Mouse (Mus musculus): ENCODE data around the gene Adarb1.

The Adarb1 gene

DNA sequence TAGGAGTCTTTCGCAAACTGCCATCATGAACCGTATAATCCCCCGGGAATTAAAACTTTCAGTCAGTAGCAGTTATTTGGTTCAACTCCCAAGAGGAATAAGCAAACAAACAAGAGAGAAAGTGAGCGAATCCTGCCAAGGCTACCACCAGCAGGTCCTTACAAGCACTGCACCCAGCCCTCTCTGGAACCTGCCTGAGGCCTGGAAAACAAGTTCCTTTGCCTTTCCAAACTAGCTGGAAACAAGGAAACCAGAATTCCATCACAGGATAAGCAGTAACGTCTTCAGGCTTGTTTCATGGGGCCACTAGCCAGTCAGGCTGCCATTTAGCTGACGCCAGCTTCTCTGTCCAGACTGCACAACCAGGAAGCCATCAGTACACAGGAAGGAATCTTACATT is 37.4 kb downstream of the Adarb1 start:
- no peak for DNase-seq

DNA sequence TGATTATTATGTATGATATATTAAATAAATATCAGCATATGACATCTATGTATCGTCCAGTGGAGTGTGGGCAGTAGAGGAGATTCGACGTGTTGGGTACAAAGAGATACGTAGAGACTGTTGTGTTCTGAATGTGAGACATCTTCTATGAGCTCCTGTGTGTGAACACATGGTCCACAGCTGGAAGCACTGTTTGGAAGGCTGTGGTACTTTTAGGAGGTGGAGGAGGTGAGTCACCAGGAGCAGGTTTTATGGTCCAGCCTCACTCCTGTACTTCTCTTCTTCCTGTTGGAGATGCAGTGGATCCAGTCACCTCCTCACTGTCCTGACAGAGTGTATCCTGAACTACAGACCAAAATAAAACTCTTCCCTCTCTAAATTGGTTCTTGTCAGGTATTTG is 38.9 kb downstream of the Adarb1 start:
- no peak for DNase-seq

DNA sequence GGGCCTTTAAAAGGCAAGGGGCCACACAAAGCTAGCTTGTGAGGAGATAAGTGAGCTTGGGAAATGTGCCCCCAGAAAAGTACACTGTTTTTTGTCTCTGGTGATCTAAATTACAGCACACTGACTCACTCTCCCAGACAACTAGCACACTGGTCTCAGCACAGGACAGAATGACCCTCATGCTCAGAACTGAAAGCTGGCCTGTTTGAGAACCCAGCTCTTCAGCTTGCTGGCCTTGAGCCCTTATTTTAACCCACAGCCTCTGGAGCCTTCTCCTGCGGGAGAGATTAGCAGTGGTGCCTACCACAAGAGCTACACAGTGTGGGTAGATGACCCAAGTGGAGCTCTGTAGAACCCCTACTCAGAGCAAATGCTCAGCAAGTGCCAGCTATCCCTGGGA is 42.0 kb downstream of the Adarb1 start:
- DNase-seq = no peak

DNA sequence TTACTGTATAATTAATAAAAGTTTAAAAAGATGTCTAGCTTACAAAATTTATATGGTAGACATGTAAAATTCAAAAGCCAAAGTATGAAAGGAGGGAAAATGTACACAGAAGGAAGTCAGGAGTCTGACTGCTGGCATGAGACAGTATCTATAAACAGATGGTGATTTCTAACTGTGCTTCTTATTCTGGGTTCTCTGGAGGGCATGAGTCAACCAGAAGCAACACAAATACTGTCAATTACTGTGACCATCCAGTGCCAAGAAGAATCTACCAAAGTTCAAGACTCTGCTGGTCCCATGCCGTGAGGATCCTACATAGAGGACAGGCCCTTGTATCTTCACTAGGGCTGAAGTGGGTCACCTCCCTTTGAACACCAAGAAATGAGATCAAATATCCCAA is 43.1 kb downstream of the Adarb1 start:
- no peak for DNase-seq

DNA sequence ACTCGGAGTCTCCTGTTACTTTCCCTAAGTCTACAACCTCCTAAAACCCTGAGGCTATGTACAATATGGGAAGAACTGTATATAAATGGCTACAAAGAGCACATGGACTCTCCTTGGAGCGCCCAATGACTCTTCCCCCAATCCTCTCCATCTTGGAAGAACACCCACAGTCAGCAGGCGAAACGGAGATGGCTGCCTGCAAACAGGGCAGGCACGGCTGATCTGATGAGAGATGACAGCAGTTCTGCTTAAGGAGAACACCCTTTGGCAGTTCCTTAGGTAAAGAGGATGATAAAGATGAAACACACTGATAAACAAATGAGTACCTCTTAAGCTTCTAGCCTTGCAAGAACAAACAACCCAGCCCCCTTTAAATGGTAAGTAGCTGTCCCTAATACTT is 43.7 kb downstream of the Adarb1 start:
- no peak for DNase-seq

DNA sequence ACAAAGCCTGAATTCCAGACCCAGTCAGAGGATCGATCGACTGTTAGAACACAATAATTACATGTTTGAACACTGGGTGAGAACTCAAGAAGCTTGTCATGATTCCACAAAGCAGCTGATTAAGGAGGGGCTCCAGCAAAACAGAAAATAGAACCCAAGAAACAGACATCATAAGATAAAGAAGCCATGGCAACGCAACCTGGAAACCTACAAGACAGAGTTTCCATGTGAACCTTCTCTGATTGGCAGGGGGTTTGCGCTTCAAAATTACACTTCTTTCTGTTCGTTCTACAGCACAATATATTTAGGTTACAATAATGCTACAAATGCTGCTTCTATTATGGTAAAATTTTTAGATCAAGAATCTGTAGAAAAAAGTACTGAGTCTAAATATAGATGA is 47.9 kb downstream of the Adarb1 start:
- DNase-seq = no peak

DNA sequence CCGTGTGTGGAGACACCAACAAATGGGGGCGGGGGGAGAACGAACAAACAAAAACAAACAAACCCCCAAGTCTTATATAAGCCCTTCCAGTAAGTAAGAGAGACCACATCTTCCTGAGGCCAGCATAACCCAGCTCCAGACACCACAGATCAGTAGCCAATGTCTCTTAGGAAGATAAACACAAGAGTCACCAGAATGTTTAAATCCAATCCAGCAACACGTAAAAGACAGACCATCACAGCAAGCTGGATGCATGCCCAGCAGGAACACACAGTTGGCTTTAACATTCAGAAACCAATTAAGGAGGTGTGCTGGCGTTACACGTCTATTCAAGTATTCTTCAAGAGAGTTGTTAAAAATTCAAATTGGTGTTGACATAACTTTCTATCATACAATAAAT is 50.1 kb downstream of the Adarb1 start:
- DNase-seq = no peak

DNA sequence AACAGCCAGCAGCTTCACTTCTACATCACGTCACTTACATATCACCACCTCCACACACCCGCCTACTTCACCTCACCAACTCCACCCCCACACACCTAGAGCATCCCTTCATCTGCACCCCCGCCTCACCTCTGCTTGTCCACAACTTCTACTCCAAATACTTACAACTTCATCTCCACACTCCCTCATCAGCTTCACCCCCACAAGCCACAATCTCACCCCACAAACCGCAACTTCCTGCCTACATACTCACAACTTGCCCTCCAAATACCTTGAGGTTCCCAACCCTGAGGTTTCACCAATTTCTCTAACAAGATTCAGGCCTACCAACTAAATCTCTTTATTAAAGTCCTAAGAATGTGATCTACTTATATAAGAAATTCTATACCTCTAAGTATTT is 51.1 kb downstream of the Adarb1 start:
- DNase-seq = no peak

DNA sequence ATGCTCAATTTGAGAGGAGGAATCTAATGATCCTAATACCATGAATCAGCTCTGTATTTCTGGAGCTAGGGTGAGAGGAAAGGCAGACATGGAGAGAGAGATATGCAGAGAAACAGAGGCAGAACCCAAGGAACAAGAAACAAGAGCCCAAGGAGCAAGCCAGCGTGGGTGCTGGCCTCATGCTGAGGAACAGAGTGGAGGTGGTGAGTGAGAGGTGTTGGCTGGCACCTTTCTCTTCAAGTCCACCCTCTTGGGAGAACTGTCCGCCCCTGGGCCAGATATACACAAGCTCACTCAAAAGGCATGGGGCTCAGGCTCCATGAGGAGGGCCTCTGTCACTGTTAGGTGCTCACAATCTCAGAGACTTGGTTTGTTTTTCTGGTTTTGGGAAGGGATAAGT is 52.9 kb downstream of the Adarb1 start:
- no peak for DNase-seq

DNA sequence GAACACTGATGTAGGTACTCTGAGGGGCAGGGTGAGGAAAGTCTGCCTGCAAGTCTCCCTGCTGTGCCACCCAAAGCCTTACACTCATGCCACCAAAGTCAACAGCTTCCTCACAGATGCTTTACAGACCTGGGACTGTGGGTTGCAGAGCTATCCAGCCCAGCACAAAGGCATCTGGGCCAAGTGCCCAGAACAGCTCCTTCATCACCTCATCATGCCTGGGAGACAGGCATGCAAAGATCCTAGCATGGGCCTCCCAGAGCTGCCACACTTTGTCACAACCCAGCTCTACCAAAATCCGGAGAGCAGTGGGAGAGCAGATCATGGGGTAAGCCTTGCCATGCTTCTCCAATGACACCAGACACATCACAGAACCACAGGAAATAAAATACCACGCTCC is 57.6 kb downstream of the Adarb1 start:
- peak; percentile 19 for DNase-seq

DNA sequence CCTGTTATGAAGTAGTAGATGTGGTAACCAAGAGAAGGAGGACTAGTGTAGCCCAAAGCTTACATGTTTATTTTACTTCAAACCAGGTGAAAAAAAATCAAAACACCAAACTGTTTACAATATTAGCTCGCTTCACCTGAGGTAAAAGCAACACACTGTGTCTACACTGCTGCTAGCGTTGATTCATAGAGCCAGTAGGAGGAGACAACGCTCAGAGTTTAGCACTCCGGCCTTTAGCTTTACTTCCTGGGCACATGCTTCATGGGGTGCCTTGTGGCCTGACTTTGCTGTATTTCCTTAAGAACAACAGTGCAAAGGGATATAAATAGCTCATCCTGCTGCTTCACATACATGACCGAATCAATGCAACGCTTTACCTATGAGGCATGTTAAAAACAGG is 60.1 kb downstream of the Adarb1 start:
- DNase-seq = no peak

DNA sequence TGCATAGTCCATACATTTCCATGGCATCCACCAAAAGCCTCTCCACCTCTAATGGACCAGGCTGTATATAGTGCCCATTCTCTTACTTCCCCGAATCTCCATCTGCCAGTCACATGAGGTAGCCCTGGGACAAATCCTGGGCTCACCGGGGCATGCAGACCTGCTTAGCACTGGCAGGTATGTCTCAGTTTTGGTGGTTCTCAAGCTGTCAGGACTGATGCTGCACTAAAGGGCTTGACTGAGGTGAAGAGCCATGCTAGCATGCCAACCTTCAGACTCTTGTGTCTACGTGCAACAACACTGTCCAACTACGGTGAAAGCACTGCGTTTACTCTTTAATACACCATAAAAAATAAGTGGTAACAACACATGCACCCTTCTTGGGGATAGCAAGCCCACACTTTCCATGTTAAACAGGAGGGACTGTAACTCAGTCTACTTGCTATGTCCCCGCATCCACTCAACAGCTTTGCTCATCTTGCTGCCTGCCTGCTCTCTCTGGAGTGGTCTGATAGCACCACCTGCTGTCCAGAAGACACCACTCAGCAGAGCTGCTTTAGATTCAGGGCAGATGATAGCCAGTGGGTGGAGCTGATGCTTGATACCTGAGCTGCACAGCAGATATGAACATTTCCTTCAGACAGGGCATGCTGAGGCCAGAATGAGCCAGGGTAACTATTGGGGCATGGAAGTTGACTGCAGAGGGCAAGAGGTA is 64.9 kb downstream of the Adarb1 start:
- DNase-seq = peak; percentile 74

DNA sequence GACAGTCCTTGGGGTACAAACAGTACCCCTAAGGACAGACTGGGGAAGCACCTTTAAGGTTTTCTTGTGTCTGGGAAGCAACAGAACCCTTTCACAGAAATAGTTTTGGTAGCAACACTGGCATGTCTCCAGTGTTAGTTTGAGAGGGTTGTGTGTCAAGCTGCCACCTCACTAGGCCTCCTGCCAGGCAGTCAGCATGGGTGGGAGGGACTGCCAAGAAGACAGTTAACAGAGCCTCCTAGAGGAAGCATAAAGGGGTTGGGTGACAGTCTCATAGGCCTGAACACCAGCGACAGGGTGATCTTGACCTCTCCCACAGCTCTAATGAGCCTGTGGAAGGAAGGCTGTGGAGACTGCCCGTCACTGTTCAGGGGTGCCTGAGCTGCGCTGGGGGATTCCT is 75.2 kb downstream of the Adarb1 start:
- DNase-seq = peak; percentile 22

DNA sequence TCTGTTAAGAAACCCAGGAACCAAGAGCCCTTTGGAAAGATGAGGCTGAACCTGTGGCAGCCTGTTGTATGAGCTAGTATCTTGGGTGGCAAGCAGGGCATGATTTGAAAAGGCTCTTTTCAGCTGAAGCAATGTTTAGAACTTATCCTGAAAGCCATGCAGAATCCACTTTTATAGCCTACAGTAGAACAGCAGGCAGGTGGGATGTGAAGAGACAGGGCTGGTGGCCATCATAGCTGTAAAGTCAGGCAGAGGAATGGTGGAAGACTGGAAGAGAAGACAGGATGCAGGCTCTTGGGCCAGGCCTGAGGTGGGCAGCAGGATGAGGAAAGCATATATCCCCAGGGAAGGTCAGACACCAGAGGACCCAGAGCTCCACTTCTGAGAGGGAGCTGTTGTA is 76.4 kb downstream of the Adarb1 start:
- DNase-seq = no peak

DNA sequence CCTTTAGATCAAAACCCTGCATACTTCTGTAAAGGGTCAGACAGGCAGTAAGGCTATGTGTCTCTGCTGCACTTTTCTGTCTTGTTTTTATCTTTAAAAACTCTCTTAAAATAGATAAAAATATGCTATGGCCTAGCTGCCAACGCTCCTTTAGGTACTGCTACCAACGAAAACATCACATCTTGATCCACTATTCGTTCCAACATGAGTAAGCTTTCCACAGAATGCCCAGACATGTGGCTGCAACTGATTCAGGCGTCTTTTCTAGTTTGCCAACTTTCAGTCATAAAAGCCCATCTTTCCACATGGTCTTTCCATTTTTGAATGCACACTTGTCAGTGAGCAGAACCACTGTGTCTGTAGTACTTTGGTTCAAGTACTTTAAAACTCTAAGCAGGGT is 77.0 kb downstream of the Adarb1 start:
- no peak for DNase-seq

DNA sequence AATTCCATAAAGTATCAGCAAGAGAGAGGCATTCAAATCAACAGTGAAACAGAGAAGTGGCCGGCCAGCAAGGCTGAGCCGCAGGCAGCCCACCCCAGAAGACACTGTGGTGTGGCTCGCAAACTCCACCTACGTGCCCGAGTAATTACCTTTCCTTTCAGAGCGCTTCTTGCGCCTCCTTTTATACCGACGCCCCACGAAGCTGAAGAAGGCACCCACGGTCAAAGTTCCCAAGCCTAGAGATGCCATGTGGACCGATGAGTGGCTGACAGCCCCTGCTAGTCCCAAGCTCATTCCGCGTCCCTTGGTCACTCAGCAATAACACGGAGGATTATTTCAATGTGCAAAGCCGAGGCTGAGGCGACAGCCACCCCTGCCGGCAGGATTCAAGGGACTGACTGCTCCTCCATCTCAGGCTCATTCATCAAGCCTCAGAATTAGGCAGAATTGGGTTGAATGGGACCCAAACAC is 78.2 kb downstream of the Adarb1 start:
- no peak for DNase-seq

DNA sequence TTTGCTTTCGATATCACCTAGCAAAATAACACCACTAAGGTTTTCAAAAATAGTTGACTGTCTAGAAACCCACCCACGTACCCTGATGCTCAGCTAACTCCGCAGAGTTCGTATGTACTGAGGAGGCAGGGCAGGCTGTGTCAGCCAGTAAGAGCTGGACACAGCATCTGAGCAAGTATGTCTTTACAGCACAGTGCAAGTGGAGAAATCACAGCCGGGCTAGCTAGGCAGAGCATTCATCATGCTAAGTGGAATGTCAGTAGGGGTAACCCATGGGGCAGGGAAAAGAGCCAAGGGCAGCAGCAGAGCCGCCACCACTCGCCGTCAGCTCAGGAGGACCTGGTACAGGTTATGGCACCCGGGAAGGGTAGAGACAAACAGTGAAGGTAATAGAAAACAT is 84.6 kb downstream of the Adarb1 start:
- DNase-seq = no peak

DNA sequence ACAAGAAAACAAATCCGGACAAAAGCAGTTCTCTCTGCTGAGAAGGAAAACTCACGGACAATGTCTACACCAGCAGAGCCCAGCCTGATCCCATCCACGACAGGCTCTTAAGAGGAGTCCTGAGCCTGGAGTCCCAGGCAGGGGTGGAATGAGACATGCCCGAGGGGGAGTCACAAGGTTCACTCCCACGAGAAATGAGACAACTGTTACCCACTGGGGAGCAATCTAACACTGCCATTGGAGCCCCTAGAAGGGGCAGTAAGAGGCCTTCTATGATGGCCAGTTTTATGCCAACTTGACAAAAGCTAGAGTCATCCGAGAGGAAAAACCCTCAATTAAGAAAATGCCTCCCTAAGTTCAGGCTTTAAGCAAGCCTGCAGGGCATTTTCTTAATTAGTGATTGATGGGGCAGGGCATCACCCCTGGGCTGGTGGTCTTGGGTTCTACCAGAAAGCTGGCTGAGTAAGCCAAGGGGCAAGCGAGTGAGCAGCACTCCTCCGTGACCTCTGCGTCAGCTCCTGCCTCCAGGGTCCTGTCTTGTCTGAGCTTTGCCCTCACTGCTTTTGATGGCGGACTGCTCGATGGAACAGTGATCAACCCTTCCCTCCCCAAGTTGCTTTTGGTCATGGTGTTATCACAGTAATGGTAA is 88.5 kb downstream of the Adarb1 start:
- DNase-seq = no peak

DNA sequence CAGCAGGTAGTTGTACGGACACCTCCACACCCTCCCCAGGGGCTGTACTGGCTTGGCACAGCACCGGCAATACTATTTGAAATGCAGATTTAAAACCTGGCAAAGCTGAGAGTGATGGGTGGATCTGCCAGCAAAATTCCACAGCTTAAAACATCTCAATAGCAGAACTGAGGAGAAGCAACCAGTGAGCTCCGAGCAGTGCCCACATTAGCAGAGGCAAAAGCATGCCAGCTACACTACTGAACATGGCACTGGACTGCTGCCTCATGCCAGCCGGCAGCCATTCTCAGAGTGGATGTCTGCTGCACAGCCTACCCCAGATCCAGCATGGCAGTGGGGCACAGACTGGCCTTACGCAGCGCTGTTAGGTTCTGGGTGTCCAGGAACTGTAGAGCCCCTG is 93.4 kb downstream of the Adarb1 start:
- no peak for DNase-seq

DNA sequence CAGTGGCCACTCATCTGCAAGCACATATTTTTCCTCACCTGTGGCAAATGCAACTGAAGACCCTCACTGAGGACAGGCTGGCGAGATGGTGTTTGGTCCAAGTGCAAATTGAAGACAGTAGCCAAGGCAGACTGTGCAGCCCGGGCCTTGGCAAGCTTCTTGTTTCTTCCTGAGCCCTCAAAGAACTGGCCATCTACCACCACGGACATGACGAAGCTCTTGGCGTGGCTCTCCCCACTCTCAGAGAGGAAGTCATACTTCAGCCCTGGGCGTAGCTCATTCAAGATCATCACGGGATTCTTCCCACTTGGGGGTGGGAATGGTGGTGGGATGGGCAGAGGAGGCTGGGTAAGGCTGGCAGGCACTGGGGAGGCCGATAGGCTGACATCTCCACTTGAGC is 96.5 kb downstream of the Adarb1 start:
- DNase-seq = no peak

DNA sequence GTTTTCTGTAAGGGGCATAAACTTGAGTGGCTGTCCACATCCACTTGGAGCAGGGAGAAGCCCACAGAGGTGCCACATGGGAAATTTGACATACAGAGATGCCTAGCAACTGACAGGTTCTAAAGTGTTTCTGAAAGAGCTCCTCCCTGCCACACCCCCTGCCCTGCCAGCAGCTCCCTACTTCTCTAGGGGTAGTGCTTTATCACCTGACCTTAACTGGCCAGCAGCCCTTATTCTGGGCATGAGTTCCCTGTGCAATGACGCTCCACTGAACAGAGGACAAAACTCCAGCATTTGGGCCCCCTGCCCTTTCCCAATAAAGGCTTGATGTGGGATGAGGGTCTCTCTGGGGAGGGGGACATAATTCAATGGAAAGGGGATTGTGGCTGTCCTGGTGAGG is 97.1 kb downstream of the Adarb1 start:
- DNase-seq = no peak

DNA sequence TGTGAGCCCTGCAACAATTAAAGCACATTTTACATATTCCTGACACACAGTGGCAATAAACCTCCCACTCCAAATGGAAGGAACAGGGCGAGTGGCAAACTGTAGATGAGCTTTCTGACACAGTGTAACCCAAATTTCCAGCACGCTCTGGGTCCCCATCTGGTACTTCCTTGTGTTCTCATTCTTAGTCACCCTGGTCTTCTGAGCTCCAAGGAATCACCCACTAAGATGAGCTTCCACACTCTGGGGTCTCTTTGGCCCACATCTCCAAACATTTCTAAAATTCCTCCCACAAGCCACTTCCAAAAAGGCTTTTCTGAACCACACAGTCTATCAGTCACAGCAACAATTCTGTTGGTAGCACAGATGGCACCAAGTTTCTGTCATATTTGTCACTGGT is 102.4 kb downstream of the Adarb1 start:
- no peak for DNase-seq

DNA sequence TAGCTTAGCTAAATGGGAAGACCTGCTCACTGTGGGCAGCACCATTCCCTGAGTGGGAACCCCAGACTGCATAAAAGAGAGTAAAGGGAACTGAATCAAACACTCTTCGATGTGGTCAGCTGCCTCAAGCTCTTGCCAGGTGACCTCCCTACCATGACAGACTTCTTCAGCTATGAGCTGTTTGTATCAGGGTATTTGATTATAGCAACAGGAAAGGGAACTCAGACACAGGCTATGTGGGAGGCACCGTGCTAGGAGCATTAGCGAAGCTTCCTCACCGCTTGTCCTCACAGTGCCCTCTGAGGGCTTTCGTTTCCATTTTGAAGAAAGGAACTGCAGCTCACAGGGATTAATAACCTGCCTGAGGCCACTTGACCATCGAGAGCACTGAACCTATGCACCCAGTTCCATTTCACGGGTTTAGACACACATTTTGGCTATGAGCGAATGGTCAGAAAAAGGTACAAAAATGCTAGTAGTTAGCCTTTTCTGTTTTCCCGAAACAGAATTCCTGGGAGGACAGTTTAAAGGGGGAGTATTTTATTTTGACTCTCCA is 103.3 kb downstream of the Adarb1 start:
- DNase-seq = no peak

DNA sequence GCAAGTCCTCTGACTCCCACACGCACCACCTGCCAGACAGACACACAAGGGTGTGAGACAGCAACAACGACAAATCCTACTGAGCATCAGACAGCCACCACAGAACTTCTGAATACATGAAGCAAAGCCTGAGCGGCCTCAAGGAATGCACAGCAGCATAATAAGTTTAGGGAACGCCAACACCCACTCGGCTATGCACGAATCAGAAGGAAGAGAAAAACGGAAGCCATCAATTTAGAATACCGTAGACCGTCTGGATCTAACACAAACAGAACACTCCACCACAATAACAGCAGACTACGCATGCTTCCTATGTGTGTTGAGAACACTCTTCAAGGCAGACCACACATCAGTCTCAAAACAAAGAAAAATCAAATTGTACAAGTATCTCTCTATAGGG is 109.1 kb downstream of the Adarb1 start:
- no peak for DNase-seq

DNA sequence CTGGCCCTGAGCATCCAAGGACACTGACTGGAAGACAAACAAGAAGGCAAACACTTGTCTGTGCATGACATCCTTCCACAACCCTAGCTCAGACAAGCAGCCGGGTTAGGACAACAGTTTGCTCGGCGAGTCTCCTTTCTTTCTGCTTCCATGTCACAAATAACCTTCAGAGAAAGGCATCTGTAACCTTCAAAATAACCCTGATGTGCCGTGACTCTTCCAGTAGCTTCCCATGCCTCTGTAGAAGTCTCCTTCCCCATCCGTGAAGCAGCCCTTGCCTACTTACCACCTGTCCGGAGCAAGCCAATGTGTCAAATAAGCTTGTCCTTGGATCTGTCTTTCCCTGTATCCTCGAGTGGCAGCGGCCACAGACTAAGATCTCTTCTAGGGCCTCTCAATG is 112.3 kb downstream of the Adarb1 start:
- DNase-seq = no peak

Measured in lung, postnatal 14 days (tissue).